Mouse (Mus musculus) megakaryocyte-erythroid progenitor cell, adult 5-6 weeks (primary cell): ENCODE results near the gene Acap1. TPM values are rescaled to one million over a fixed set of nuclear protein-coding genes. Genes with fewer than 3 reads are reported as not detected.
A peak's percentile ranks its signal among the peaks of the same experiment; 100 is the strongest.
"Not testable (repeated sequence)": the region's sequence is repeated elsewhere in the genome, so short reads cannot be mapped to it uniquely, and the experiment has no call there.

Source experiments
- ATAC-seq: replicated peaks from 2 replicates; pipeline ENCODE4 v1.8.0; 2016; ENCODE audit warnings: mild to moderate bottlenecking, inconsistent platforms; ENCODE audit not compliant: severe bottlenecking, poor library complexity, low FRiP score, low TSS enrichment
- total RNA-seq, 2 experiments: library from RNA; stranded (forward) in 1 of 2; stranded (reverse) in 1 of 2; fragments of 200-1000, 215-1000 nt in 1 of 2; fragments of >200 nt in 1 of 2; fragmentation: Nextera tagmentation in 1 of 2; gene quantifications; 2 replicates each; pipeline ENCODE4 v1.2.3; 2014 to 2017

Gene Acap1
- total RNA-seq (2014; fragmentation: Nextera tagmentation) (52.7 and 59.4 TPM in 2 replicates), total RNA-seq (2017) (40.3 and 55.2 TPM in 2 replicates)

DNA sequence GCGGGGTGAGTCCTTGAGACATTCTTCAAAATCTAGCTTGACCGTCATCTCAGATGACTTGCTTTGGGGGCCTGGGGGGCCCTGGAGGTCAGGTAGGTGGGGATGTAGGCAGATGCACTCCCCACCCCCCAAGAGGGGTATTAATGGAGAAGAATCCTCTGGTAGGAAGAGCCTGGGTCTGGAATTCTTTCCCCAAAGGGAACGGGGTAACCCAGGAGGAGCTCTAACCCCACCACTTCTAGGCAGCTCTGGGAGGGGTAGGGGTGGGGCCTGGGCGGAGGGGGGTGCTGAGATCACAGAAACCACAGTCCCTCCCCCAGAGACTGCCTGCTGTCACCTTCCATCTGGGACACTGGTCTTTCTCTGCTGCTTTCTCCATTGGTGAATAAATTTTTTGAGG lies at the start of gene Acap1:
Acap1 (minus strand) TSS at position 249 of the 400 bp plus-strand sequence.
- ATAC-seq: peak; percentile 52; the same call in 1 of the 2 replicates

DNA sequence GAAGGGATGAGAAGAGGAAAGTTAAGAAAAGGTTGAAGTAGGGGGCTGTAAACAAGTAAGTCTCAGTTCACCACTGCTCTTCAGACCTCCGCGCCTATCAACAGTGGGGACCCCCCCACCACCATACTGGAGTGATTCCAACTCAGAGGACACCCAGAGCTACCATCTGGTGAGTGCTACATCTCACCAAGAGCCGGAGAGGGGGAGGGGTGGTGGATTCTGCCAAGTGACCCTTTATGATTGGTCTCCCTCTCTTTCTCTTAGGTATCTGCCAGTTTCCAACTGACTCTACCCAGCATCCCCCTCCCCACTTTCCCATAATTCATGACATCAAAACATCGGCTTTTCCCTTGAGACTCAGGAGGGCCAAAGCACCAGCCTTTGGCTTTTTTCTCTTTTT lies 45.6 kb upstream of the Acap1 start:
- no peak for ATAC-seq

DNA sequence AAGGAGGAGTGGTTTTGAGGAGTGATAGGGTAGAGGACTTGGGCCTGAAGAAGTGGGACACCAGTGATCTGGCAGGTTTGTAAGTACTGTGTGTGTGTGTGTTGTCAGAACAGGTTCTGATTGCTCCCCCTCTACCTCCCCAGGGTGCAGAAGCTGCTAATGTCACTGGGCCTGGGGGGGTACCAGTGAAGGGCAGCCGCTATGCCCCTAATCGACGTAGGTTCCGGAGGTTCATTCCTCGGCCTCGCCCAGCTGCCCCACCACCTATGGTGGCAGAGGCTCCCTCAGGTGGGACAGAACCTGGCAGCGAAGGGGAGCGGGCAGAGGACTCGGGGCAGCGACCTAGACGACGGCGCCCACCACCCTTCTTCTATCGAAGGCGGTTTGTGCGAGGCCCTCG lies 44.4 kb upstream of the Acap1 start:
- ATAC-seq: no peak

DNA sequence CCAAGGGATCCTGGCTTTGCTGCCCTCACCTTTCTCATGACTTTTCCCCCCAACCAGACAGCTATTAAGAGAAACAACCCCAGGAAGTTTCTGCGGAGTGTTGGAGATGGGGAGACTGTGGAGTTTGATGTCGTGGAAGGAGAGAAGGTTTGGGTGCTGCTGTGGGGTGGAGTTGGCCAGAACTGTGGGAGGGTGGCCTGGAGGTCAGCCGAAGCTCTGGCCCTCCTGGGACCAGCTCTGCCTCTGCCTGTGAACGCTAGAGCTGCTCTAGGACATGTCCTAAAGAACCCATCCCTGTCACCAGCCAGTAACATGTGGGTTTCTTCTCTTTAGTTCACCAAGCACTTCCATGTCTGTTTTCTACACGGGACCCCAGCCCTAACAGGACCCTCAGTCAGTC lies 43.8 kb upstream of the Acap1 start:
- ATAC-seq: no peak

DNA sequence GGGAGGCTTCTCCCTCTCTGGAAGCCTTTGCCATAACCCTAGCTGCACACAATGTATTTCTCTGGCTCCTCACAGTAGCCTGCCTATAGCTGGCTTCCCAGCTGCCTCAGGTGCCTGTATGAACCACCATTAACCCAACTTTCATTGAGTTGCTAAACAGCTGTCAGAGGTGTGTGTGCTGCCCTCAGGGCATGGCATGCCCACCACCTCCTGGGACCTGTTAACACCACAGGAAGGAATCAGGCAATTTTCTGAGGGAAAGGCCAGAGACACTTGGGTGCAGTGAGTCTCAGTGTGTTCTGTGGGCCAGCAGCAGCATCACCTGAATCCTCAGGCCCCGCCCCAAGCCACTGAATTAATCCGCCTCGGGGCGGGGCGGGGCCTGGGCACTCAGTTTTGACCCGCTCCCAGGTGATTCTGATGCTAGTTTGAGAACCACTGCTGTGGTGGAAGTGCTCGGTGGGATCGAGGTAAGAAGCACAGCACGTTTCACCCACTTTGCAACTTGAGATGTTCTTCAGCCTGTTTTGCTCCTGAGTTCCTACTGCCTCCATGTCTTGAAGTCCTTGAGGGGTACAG lies 43.2 kb upstream of the Acap1 start:
- ATAC-seq: no peak

DNA sequence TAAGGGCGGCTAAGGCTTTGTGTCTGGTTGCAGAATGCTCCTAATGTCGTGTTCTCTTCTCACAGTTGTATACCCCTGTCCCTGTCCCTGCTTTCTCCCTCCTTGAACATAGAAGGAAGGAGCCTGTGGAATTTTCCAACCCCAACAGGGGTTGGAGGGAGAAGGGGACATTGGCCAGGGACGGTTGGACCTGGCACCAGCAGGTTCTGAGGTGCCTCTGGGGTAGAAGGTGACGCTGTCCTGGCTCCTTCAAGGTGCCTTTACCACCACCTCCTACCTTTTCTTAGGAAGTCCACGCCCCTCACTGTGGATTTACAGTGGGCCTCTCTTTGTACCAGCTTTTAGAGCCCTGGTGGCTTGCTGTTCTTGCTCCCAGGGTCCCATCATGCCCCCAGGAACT lies 42.5 kb upstream of the Acap1 start:
- no peak for ATAC-seq

DNA sequence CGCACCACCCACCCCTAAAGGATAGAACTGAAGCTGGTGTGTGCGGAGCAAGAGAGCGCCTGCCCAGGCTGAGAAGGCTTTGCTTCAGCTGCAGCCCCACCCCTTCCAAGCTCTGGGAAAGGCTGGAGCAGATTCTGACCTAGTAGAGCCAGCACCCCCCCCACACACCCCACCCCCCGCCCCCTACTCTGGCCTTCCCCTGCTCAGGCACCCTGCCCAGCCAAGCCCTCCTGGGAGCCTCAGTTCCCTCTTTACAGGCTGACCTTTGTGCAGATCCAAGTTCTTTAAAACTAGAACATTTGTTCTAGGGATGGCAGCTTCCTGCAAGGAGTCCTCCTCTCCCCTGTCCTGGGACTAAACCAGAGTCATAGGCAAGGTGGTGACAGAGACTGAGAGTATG lies 42.0 kb upstream of the Acap1 start:
- no peak for ATAC-seq

DNA sequence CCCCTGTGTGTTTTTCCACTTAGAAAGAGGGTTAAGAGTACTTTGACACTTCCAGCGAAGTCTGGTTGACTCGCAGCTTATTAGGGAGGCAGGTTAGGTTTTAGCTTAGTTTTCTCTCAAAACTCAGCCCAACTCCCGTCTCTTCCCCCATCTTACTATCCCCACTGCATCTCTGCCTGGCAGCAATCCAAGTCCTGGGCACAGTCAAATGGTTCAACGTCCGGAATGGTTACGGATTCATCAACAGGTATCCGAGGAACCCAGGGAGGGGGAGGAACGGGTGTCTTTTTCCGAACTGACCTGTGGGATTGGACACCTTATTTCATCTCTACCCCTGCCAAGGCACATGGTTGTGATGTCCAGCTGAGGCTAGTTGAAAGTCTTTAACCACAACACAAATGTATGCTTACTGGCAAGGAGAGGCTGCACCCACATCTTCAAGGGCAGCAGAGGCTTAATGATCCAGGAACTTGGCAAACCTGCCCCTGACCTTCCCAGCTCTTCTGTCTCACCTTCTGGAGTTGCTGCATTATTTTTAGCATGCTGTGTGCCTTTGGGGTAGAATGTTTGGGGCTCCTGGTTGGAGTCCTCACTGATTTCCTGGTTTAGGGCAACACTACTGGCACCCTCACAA lies 41.5 kb upstream of the Acap1 start:
- no peak for ATAC-seq

DNA sequence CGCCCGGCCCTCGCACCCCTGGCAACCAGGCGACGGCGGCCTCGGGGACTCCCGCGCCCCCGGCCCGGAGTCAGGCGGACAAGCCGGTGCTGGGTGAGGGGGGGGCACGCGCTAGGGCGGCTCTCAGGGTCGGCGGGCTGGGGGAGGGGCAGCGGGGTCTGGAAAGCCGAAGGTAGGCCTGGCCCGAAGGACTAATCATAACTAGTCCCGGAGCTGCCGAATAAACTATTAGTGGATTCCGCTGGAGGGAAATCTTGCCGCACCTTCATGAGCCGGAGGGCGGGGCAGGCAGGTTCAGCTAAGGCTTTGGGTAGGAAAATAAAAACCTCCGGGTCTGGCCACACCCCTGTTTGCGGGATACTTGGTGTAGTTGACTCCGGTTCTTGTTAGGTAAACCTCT lies 40.8 kb upstream of the Acap1 start:
- no peak for ATAC-seq

DNA sequence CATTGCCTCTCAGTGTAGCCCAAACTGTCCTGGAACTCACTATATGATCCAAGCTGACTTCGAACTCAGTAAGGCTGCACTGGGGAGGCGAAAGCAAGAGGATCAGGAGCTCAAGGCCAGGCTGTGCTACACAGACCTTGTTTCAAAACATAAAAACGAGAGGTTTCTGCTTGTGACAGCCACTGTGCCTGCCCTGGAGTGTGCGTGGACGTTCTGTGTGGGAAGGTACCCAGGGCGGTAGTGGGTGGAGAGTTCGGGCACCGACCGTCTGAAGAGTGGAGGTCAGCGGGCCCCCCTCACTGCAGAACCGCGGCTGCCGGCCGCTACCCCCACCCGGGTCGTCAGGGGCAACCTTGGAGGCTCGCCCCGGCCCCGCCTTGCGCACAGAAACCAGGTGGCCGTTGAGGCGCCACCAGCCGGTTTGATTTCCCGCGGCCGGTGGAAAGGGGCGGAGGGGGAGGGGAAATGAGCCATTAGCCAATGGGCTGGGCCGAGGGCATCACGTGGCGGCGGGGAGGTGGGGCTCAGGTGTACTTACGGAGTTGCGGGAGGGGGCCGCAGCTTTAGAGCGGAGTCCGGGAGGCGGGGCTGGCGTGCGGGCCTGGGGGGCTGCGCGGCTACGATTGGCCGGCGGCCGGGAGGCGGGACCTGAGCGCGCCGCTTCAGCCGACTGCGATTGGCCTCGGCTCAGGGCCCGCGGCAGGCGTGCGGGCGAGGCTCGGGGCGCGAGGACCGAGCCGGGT lies 40.0 kb upstream of the Acap1 start, which contains the start of gene Ybx2:
Ybx2 (plus strand) TSS at position 660 of the 743 bp plus-strand sequence.
- peak; percentile 49 for ATAC-seq

DNA sequence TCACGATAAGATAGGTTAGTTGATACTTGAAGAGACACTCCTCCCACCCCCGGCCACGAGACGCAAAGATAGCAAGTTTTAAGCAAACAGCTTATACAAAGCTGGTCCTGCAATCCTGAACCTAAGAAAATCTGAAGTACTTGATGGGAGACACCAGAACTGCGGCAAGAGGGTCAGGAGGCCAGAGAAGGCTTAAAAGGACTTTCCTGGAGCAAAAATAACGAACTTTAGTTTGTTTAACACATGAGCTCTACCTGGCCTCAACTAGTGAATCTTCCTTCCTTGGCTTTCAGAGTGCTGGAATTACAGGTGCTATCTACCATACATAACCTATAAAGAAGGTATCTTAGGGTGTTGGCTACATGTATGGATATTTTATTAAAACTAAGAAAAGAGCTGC lies 39.3 kb upstream of the Acap1 start:
- no peak for ATAC-seq

DNA sequence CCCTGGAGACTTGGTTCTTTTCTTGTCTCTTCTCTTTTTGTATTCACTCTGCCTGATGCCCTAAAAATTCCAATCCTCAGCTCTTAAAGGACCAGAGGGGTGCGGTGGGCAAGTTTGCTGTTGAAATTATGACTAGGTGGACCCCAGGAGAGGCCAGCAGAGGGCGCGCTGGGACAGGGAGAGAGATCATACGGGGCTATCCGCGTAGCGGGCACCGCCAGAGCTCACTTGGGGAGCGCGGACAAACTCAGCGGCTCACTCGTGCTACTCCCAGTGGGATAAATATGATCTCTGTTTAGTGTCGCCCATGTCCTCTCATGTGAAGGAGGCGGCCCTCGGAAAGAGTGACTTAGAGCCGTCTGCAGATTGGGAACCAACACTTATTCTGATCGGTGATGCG lies 38.8 kb upstream of the Acap1 start:
- peak; percentile 74 for ATAC-seq

DNA sequence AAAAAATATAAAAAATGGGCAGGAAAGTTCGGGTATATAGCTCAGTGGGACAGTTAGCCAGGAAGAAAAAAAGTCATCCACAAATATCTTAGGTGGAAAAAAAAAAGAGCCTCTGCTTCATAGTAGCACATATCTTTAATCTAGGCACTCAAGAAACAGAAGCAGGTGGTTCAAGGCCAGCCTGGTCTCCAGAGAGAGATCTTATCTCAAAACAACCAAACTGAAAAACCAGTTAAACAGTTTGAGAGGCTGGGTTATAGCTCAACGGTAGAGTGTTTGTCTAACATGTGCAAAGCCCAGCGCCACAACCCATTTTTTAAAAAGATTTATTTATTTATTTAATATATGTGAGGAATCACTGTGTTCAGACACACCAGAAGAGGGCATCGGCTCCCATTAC lies 37.7 kb upstream of the Acap1 start:
- ATAC-seq: no peak

DNA sequence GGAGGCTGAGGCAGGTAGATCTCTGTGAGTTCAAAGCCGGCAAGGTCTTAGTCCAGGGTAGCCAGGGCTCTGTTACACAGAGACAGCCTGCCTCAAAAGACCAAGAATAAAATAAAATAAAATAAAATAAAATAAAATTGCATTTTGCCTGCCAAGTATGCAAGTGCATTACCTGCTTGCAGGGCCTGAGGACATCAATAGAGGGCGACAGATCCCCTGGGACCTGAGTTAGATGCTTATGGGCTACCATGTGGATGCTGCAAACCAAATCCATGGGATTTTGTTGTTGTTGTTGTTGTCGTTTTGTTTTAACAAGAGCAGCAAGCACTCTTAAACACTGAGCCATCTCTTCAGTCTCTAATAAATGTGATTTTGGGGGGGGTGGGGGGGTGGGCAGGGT lies 36.9 kb upstream of the Acap1 start:
- ATAC-seq: no peak

DNA sequence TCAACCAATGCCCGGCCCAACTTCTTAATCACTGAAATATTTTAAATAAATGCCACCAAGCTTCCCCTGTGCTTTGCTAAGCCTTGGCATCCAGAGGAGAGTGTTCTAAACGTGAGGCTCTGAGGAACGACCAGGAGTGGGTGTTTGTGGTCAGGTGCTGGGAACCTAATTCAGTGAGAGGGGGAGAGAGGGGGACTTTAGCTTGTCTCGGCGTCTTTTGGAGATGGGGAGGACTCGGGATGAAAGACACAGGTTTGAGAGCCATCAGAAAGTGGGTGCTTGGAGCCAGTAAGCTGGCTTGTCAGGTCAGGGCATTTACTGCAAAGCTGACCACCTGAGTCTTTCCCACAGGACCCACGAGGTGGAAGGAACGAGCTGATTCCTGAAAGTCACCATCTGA lies 36.4 kb upstream of the Acap1 start:
- ATAC-seq: no peak

DNA sequence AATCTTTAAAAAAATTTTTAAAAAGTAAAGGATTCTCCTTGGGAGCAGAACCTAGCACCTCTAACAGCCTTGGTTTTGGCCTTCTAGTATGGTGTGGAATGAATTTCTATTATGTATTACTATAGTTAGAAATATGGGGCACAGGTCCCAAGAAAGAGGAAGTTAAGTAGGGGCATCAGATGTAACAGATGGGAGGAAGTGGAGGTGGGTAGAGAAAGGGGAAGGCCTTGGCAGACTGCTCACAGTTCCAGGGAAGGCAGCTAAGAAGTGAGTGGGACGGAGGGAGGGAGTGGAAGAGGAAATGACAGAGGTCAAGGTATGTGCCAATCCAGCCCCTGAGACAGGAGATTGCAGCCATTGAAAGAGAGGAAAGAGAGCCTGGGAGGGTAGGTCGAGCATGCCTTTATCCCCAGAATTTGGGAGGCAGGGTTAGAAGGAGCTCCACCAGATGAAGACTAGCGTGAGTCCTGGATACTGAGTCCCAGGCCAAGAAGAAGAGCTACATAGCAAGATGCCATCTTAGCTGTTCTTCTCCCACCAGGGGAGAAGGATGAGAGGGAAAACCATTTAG lies 35.7 kb upstream of the Acap1 start:
- no peak for ATAC-seq

DNA sequence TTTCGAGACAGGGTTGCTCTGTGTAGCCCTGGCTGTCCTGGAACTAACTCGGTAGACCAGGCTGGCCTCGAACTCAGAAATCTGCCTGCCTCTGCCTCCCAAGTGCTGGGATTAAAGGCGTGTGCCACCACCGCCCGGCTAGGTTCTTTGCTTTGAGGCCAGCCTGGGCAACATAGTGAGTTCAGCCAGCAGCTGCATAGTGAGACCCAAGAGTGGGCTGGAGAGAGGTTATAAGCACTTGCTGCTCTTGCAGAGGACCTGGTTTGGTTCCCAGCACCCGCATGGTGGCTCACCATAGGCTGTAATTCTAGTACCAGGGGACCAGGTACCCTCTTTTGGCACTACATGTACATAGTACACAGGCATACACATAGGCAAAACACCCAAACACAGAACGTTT lies 34.8 kb upstream of the Acap1 start:
- ATAC-seq: not testable (repeated sequence)

DNA sequence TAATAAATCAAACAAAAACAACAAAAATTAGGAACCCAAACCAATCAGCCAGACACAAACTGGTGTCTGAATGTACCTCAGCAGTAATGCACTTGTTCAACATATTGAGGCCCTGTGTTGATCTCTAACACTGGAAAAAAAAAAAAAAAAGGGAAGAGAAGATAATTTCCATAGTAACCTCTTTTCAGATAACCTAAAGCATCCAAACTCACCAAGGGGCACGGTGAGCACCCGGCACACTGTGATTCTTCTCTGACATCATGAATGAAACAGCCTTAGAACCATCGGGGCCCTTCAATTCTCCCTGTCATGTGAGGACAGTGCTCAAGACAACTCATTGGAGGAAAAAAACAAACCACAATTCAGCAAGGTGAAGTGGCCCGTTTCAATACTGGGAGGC lies 34.4 kb upstream of the Acap1 start:
- ATAC-seq: no peak

DNA sequence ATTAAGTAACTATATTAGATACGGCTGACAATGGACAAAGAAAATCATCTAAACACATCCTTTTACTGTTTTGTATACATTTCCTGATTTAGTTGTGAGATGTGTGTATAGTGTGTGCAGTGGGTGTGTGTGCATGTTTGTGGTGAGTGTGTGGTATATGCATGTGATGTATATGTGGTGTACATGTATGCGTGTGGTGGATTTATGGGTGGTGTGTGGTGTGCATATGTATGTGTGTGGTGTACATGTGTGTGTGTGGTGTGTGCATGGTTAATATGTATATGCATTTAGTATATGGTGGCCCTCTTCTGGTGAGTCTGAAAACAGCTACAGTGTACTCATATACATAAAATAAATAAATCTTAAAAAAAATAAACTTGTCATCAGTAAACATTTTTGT lies 32.2 kb upstream of the Acap1 start:
- ATAC-seq: no peak

DNA sequence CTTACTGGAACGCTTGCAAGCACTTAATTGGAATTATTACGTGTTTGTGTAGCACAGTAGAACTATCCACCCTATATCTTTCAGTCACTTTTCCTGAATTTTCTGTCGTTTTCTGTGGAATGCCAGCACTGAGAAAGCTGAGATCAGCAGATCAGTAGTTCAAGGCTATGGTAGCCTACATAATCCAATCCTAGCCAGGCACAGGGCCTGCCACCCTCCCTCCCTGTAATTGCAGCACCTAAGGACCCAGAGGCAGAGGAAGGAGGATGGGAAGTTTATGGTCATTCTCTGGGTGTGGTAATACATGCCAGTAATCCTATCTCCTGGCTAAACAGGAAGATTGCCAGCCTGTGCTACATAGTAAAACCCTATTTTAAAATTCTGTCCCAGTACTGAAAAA lies 27.5 kb upstream of the Acap1 start:
- no peak for ATAC-seq
